In genomic region chr9:22089281-22089680, GRCm38 (mm10) we compare ENCODE assay signal across 30 mouse cellular contexts. TPM values are rescaled to one million over a fixed set of nuclear protein-coding genes. Genes with fewer than 3 reads are reported as not detected.
A peak's percentile ranks its signal among the peaks of the same experiment; 100 is the strongest.
DNase-seq lines count a peak whose midpoint lies in the region; ATAC-seq lines count a peak whose summit lies in the region.
"Had no signal": no experiment of that assay in that cellular context is flagged by ENCODE, and none has a peak within 500 bp of the region (broad histone marks: within the 10 kb centered on the region; RNA-seq: fewer than 3 reads in every experiment).

No protein-coding gene starts in this region.

- no peak overlapping the region for H3K27ac ChIP-seq in midbrain, embryonic 11.5 days (ENCODE audit: low read depth, low read length)
- H3K27ac ChIP-seq in midbrain, embryonic 13.5 days, result no peak overlapping the region
- H3K27ac ChIP-seq: embryonic facial prominence, embryonic 10.5 days; embryonic facial prominence, embryonic 13.5 days; forebrain, embryonic 10.5 days; forebrain, embryonic 13.5 days; hindbrain, embryonic 12.5 days; hindbrain, embryonic 15.5 days; intestine, embryonic 15.5 days had no signal

- DNase-seq in midbrain, embryonic 11.5 days (ENCODE audit: low spot score, missing footprints), result peak; percentile 21
- DNase-seq in ES-CJ7 (ENCODE audit: low read depth, low spot score) (peak; percentile 46), ZHBTc4 (ENCODE audit: low read depth, low spot score) (peak; percentile 61)
- no peak for DNase-seq in spleen, postnatal 36 days (ENCODE audit: low spot score in 2 of 2)
- no peak for DNase-seq in lung, postnatal 4 days
- DNase-seq: cerebellum, adult 11-12 months; cerebellum, adult 8-10 months; cerebellum, postnatal 10 days; cerebellum, postnatal 36 days; embryo, embryonic 11 days; gastrocnemius, postnatal 10 days; gastrocnemius, postnatal 36 days; heart, adult 11 months had no signal

- no peak overlapping the region for H3K4me3 ChIP-seq in midbrain, embryonic 11.5 days (ENCODE audit: low read depth, low read length)
- H3K4me3 ChIP-seq in midbrain, embryonic 13.5 days (replicated peaks), result no peak overlapping the region
- H3K4me3 ChIP-seq: embryonic facial prominence, embryonic 10.5 days; embryonic facial prominence, embryonic 13.5 days; forebrain, embryonic 10.5 days; forebrain, embryonic 13.5 days; hindbrain, embryonic 12.5 days; hindbrain, embryonic 15.5 days; intestine, embryonic 15.5 days had no signal

- no peaks in the 10 kb centered on the region for H3K27me3 ChIP-seq in midbrain, embryonic 11.5 days (ENCODE audit: control insufficient read depth, insufficient read depth, low read length)
- no peaks in the 10 kb centered on the region for H3K27me3 ChIP-seq in midbrain, embryonic 13.5 days
- H3K27me3 ChIP-seq: embryonic facial prominence, embryonic 13.5 days; forebrain, embryonic 13.5 days; intestine, embryonic 15.5 days; Patski had no signal

- no peaks in the 10 kb centered on the region for H3K9me3 ChIP-seq in midbrain, embryonic 11.5 days (ENCODE audit: control insufficient read depth, low read length)
- no peaks in the 10 kb centered on the region for H3K9me3 ChIP-seq in midbrain, embryonic 13.5 days
- H3K9me3 ChIP-seq: embryonic facial prominence, embryonic 10.5 days; embryonic facial prominence, embryonic 13.5 days; forebrain, embryonic 10.5 days; forebrain, embryonic 13.5 days; hindbrain, embryonic 12.5 days; hindbrain, embryonic 15.5 days; intestine, embryonic 15.5 days had no signal

- H3K4me2 ChIP-seq in midbrain, embryonic 11.5 days, result no peak overlapping the region
- H3K4me2 ChIP-seq in midbrain, embryonic 13.5 days (replicated peaks), result no peak overlapping the region
- H3K4me2 ChIP-seq: embryonic facial prominence, embryonic 13.5 days; forebrain, embryonic 13.5 days; heart, embryonic 11.5 days; hindbrain, embryonic 12.5 days; hindbrain, embryonic 15.5 days; intestine, embryonic 15.5 days had no signal

- H3K36me3 ChIP-seq in midbrain, embryonic 11.5 days (ENCODE audit: control insufficient read depth, insufficient read depth, low read length), result no peaks in the 10 kb centered on the region
- H3K36me3 ChIP-seq in midbrain, embryonic 13.5 days, result no peaks in the 10 kb centered on the region
- H3K36me3 ChIP-seq: embryonic facial prominence, embryonic 10.5 days; embryonic facial prominence, embryonic 13.5 days; forebrain, embryonic 10.5 days; hindbrain, embryonic 12.5 days; hindbrain, embryonic 15.5 days; intestine, embryonic 15.5 days had no signal

- no peak overlapping the region for H3K9ac ChIP-seq in midbrain, embryonic 11.5 days (ENCODE audit: low read length)
- no peak overlapping the region for H3K9ac ChIP-seq in midbrain, embryonic 13.5 days (replicated peaks)
- H3K9ac ChIP-seq: embryonic facial prominence, embryonic 13.5 days; forebrain, embryonic 13.5 days; hindbrain, embryonic 12.5 days; hindbrain, embryonic 15.5 days; intestine, embryonic 15.5 days had no signal

- 97% methylated on average over 7 of the region's 7 CpGs for WGBS in midbrain, embryonic 11.5 days
- 98% methylated on average over 7 of the region's 7 CpGs for WGBS in midbrain, embryonic 13.5 days

- no peak for ATAC-seq in midbrain, embryonic 11.5 days (ENCODE audit: low FRiP score)
- no peak for ATAC-seq in midbrain, embryonic 13.5 days
- ATAC-seq: activated CD4-positive, CD25-positive, alpha-beta regulatory T cell, adult 4 months; CD4-positive, CD25-positive, alpha-beta regulatory T cell, adult 4 months; forebrain, embryonic 13.5 days; forebrain, embryonic 16.5 days; intestine, embryonic 15.5 days; Patski had no signal

- H3K4me1 ChIP-seq in midbrain, embryonic 11.5 days (ENCODE audit: control insufficient read depth, insufficient read depth, low read length), result peaks cover 8% of the 10 kb centered on the region
- peaks cover 14% of the 10 kb centered on the region for H3K4me1 ChIP-seq in midbrain, embryonic 13.5 days (replicated peaks)

RNA-seq across cellular contexts. Expression of gene Ecsit, which starts 4.0 kb away (rescaled TPM):
- 31.2 and 31.5 TPM in 2 replicates for polyA plus RNA-seq in midbrain, embryonic 11.5 days (2014; fragmentation: Nextera tagmentation; extraction: Ambion mirVana)
- 44.3 and 50.3 TPM in 2 replicates for polyA plus RNA-seq in midbrain, embryonic 13.5 days (2015; fragmentation: Nextera tagmentation; extraction: Ambion mirVana)

RNA-seq across cellular contexts. Expression of gene Cnn1, which starts 9.7 kb away (rescaled TPM):
- 1.3 and 1.6 TPM in 2 replicates for polyA plus RNA-seq in midbrain, embryonic 11.5 days (2014; fragmentation: Nextera tagmentation; extraction: Ambion mirVana)
- 1.7 and 2.0 TPM in 2 replicates for polyA plus RNA-seq in midbrain, embryonic 13.5 days (2015; fragmentation: Nextera tagmentation; extraction: Ambion mirVana)
- polyA plus RNA-seq: activated CD4-positive, CD25-positive, alpha-beta regulatory T cell, adult 4 months had no signal

RNA-seq across cellular contexts. Expression of gene Zfp653, which starts 18.1 kb away (rescaled TPM):
- 7.6 and 7.9 TPM in 2 replicates for polyA plus RNA-seq in midbrain, embryonic 11.5 days (2014; fragmentation: Nextera tagmentation; extraction: Ambion mirVana)
- polyA plus RNA-seq in midbrain, embryonic 13.5 days (2015; fragmentation: Nextera tagmentation; extraction: Ambion mirVana), result 17.7 and 19.8 TPM in 2 replicates

RNA-seq across cellular contexts. Expression of gene Gm49318, which starts 18.2 kb away (rescaled TPM):
- not detected in 2 replicates for polyA plus RNA-seq in midbrain, embryonic 11.5 days (2014; fragmentation: Nextera tagmentation; extraction: Ambion mirVana)
- polyA plus RNA-seq in midbrain, embryonic 13.5 days (2015; fragmentation: Nextera tagmentation; extraction: Ambion mirVana), result not detected in 2 replicates
- polyA plus RNA-seq: activated CD4-positive, CD25-positive, alpha-beta regulatory T cell, adult 4 months; brain, embryonic 14.5 days; C2C12; CD4-positive, CD25-positive, alpha-beta regulatory T cell, adult 4 months; embryonic facial prominence, embryonic 10.5 days; embryonic facial prominence, embryonic 13.5 days; forebrain, embryonic 10.5 days; forebrain, embryonic 13.5 days; forebrain, embryonic 16.5 days; heart, embryonic 11.5 days; heart, embryonic 14.5 days; heart, postnatal 0 days; hindbrain, embryonic 12.5 days; hindbrain, embryonic 15.5 days; intestine, embryonic 15.5 days; Patski had no signal

RNA-seq across cellular contexts. Expression of gene Elof1, which starts 27.7 kb away (rescaled TPM):
- polyA plus RNA-seq in midbrain, embryonic 11.5 days (2014; fragmentation: Nextera tagmentation; extraction: Ambion mirVana), result 208 and 225 TPM in 2 replicates
- 185 and 190 TPM in 2 replicates for polyA plus RNA-seq in midbrain, embryonic 13.5 days (2015; fragmentation: Nextera tagmentation; extraction: Ambion mirVana)

Comparison
In these comparisons a context has a peak if more than half of its experiments do, and no peak if none do; other contexts are left out.
1. DNase-seq: peak in midbrain, embryonic 11.5 days (single experiment), ES-CJ7 (single experiment) and ZHBTc4 (single experiment); none in spleen, postnatal 36 days (0 of 2) and lung, postnatal 4 days (0 of 2).